Mouse (Mus musculus) stomach, postnatal 0 days (tissue): ENCODE data around the gene Cmas.

Experiments used
- CTCF ChIP-seq: IDR thresholded peaks from 2 replicates; pipeline ENCODE4 v1.5.1; 2016; ENCODE audit warnings: antibody characterized with exemption, low read depth, mild to moderate bottlenecking, moderate library complexity
- EP300 ChIP-seq: optimal IDR thresholded peaks from 2 replicates; pipeline ENCODE3; 2016; ENCODE audit warnings: antibody characterized with exemption

GRCm38 (mm10) chr6:142738225-142738624, 18.3 kb upstream of the Cmas start:
- TF ChIP-seq CTCF (no peak), EP300 (no peak)
